Mouse (Mus musculus) erythroblast, adult 5-6 weeks (primary cell): ENCODE data around the gene Plb1. TPM values are rescaled to one million over a fixed set of nuclear protein-coding genes. Genes with fewer than 3 reads are reported as not detected.

Source experiments
- ATAC-seq: replicated peaks from 2 replicates; pipeline ENCODE4 v1.8.0; 2016; ENCODE audit warnings: moderate number of reproducible peaks, mild to moderate bottlenecking, moderate TSS enrichment, inconsistent platforms; ENCODE audit not compliant: poor library complexity, low FRiP score, severe bottlenecking
- total RNA-seq, 2 experiments: library from RNA; stranded (forward) in 1 of 2; stranded (reverse) in 1 of 2; fragments of 150-400 nt in 1 of 2; fragments of 200-764, 138-1000 nt in 1 of 2; gene quantifications; 2 replicates each; pipeline versions ENCODE4 v1.2.3 to v1.2.4; 2015 to 2017; ENCODE audit warnings: low replicate concordance in 2 of 2

Plb1 gene
- total RNA-seq, 2 experiments from 2014 or later: not detected

- ATAC-seq: no peak
Measured at GRCm38 (mm10) chr5:32240741-32241140, 8.2 kb downstream of the Plb1 start.

GRCm38 (mm10) chr5:32243286-32243885, 10.9 kb downstream of the Plb1 start:
- ATAC-seq: no peak

- ATAC-seq: no peak
Measured at GRCm38 (mm10) chr5:32245385-32245784, 12.9 kb downstream of the Plb1 start.

GRCm38 (mm10) chr5:32260751-32261150, 28.2 kb downstream of the Plb1 start:
- no peak for ATAC-seq

GRCm38 (mm10) chr5:32261251-32261650, 28.7 kb downstream of the Plb1 start:
- ATAC-seq: no peak

GRCm38 (mm10) chr5:32262534-32262933, 30.0 kb downstream of the Plb1 start:
- ATAC-seq: no peak

- no peak for ATAC-seq
Measured at GRCm38 (mm10) chr5:32272502-32272901, 40.0 kb downstream of the Plb1 start.

- ATAC-seq: no peak
Measured at GRCm38 (mm10) chr5:32278000-32278694, 45.6 kb downstream of the Plb1 start.

GRCm38 (mm10) chr5:32280066-32280465, 47.6 kb downstream of the Plb1 start:
- no peak for ATAC-seq

- ATAC-seq: no peak
Measured at GRCm38 (mm10) chr5:32282345-32282744, 49.8 kb downstream of the Plb1 start.

GRCm38 (mm10) chr5:32283457-32283856, 50.9 kb downstream of the Plb1 start:
- ATAC-seq: no peak

- ATAC-seq: no peak
Measured at GRCm38 (mm10) chr5:32286315-32286714, 53.8 kb downstream of the Plb1 start.

- no peak for ATAC-seq
Measured at GRCm38 (mm10) chr5:32288021-32288420, 55.5 kb downstream of the Plb1 start.

GRCm38 (mm10) chr5:32291316-32291715, 58.8 kb downstream of the Plb1 start:
- no peak for ATAC-seq

- ATAC-seq: no peak
Measured at GRCm38 (mm10) chr5:32302991-32303921, 70.7 kb downstream of the Plb1 start.

GRCm38 (mm10) chr5:32307106-32307505, 74.6 kb downstream of the Plb1 start:
- no peak for ATAC-seq

GRCm38 (mm10) chr5:32308647-32309046, 76.1 kb downstream of the Plb1 start:
- no peak for ATAC-seq

GRCm38 (mm10) chr5:32309714-32310113, 77.2 kb downstream of the Plb1 start:
- no peak for ATAC-seq

- no peak for ATAC-seq
Measured at GRCm38 (mm10) chr5:32310802-32311201, 78.3 kb downstream of the Plb1 start.

GRCm38 (mm10) chr5:32311589-32312166, 79.2 kb downstream of the Plb1 start:
- no peak for ATAC-seq
